Mouse (Mus musculus) embryo, embryonic 9.5 days (tissue): ENCODE data around the gene Zfp784.
A peak's percentile ranks its signal among the peaks of the same experiment; 100 is the strongest.

ENCODE experiments used
- DNase-seq: peaks from one replicate; pipeline ENCODE4 v3.0.0-alpha.2; 2017; ENCODE audit errors: extremely low spot score

Zfp784 gene

GRCm38 (mm10) chr7:5057804-5058203 lies 19.6 kb upstream of the Zfp784 start:
- DNase-seq: no peak

DNA sequence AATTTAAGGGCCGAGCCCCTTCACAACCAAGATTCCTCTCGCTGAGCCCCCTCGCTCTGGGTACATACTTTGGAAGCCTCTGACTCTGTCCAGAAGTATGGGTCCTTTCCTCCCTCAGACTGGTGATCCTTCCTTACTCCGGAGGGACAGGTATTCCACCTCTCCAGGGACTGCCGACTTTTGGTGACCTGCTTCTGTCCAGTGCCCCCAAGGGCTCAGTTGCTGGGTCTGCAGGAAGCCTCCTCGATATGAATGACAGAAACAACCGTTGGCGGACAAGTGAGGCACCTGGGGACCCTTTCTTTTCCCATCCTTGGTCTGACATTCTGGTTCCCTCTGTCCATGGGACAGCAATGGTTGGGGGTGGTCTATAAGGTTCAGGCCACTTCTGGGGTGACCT lies 19.1 kb upstream of the Zfp784 start:
- DNase-seq: no peak

- DNase-seq: no peak
Measured at GRCm38 (mm10) chr7:5056651-5057263, 18.5 kb upstream of the Zfp784 start.

DNA sequence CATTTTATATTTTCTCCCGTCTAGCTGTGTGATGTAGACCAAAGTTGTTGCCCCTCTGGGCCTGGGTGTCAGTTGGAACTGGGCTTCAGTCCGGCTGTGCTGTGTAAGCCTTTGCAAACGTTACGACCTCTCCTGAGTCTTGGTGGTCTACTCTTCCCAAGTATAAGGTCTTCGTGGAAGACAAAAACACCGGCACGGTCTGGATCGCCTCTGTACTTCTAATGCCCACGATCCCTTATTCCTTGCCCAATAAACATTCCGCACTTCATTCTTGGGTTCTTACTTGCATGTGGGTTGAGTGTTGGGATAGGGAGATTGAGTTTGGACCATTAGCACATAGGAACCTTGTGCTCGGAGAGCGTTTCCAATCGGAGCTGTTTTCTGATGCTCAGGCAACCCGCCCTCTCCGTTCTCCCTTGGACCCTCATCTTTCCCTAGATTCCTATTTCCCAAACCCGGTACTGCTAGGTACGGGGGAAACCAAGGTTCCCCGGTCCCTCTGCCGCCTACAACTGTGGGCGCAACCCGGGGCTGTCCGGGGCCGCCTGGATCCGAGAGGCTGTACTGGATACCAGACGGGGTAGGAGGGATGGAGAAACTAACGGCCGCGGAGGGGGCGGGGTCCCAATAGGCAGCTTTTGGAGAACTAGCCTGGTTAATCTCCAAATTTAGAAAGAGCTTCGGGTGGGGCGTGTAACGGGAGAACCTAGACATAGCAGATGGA lies 15.4 kb upstream of the Zfp784 start:
- no peak for DNase-seq

GRCm38 (mm10) chr7:5052931-5053343 lies 14.7 kb upstream of the Zfp784 start:
- DNase-seq: no peak

DNA sequence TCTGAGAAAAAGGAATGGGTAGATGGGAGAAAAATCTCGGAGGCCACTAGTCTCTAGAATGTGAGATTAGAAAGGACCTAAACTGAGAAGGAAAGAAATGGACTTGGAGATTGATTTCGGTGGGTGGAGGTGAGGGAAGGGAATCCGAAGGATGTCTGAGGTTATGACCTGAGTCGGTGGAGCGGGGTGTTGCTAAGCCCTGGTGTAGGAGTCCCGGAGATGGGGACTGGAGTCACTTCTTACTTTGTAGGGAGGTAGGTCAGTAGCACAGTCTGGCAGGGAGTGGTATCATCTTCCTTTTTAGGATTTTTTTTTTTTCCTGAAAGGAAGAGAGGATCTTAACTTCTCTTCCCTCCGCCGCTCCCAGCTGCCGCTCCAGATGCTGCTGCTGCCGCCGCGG lies 14.2 kb upstream of the Zfp784 start:
- no peak for DNase-seq

- DNase-seq: peak; percentile 87
Measured at GRCm38 (mm10) chr7:5051193-5052192, 13.2 kb upstream of the Zfp784 start, which contains the start of gene Zfp580. TSS of gene Zfp580 (plus strand) at chr7:5051538.

- DNase-seq: no peak
Measured at GRCm38 (mm10) chr7:5047313-5047712, 9.1 kb upstream of the Zfp784 start.

DNA sequence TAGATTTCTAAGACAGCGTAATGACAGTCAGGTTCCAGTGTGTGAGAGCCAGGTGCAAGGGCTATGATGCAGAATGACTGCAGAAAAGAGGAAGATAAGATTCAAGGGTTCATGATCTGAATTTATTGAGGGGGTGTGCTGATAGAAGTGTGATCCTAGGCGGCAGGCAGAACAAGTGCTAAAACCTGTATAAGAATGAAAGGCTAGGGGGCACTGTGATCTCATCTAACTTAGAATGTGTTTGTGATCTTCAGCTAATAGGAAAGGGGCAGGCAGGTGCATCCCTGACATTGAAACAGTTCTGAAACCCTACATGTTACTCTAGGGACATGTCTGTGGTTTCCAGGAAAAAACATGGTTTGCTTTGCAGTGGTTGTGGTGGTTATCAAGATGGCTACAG lies 7.9 kb upstream of the Zfp784 start:
- DNase-seq: no peak

- no peak for DNase-seq
Measured at GRCm38 (mm10) chr7:5044981-5045380, 6.7 kb upstream of the Zfp784 start.

- no peak for DNase-seq
Measured at GRCm38 (mm10) chr7:5038940-5039339, 694 bp upstream of the Zfp784 start.

DNA sequence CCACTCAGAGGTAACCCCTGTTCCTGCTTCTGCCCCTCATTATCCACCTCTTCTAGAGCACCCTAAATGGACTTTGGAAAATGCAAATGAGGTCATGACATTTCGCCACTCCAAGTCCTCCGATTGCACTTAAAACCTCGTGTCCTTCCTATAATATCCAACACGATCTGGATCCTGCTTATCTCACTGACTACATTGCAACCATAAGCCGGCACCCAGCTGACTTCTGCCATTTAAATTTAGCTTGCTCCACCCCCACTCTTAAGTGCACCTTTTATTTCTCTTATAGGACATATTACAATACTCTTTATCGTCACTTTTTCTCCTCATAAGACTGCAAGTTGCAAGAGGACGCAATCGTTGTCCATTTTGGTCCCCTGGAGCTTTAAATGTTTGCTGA lies 779 bp downstream of the Zfp784 start:
- DNase-seq: no peak

GRCm38 (mm10) chr7:5037026-5037425 lies 1.2 kb downstream of the Zfp784 start:
- DNase-seq: no peak

- no peak for DNase-seq
Measured at GRCm38 (mm10) chr7:5036136-5036535, 2.1 kb downstream of the Zfp784 start.

DNA sequence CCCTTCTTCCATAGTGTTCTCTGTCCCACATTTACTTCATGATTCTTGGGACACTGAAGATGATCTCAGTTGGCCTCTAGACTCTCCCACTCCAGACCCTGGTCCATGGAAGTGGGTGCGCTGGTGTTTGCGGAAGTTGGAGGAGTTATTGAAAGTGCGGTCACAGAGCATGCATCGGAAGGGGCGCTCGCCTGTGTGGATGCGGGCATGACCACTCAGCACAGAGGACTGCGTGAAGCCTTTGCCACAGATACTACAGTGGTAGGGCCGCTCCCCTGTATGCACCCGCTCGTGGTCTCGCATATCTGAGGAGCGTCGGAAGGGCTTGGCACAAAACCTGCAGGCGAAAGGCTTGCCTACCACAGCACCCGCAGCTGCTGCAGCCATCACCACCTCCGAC lies 2.6 kb downstream of the Zfp784 start:
- DNase-seq: no peak

DNA sequence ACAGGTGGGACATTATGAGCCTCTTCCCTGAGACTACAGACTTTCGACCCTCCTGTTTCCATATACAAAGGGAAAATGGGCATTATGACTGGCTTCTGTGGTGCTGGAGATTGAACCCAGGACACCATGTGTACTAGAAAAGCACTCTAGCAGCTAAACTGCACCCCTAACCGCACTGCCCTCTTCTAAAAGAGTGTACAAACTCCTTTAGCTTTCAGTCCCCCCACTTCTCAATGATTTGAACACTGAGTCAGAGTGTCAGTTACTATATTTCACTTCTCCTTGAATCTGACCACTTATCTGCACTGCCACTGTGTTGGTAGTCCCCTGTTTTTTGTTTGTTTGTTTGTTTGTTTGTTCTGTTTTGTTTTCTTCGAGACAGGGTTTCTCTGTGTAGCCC lies 4.4 kb downstream of the Zfp784 start, which contains the start of gene 4632433K11Rik:
TSS of gene 4632433K11Rik (plus strand) at position 301 of the 400 bp plus-strand sequence.
- no peak for DNase-seq

DNA sequence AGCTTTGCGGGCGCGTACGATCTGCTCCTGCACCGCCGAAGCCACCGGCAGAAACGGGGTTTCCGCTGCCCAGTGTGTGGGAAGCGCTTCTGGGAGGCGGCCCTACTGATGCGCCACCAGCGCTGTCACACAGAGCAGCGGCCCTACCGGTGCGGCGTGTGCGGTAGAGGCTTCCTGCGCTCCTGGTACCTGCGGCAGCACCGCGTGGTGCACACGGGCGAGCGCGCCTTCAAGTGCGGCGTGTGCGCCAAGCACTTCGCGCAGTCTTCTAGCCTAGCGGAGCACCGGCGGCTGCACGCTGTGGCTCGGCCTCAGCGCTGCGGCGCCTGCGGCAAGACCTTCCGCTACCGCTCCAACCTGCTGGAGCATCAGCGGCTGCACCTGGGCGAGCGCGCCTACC lies 6.8 kb downstream of the Zfp784 start:
- DNase-seq: no peak

DNA sequence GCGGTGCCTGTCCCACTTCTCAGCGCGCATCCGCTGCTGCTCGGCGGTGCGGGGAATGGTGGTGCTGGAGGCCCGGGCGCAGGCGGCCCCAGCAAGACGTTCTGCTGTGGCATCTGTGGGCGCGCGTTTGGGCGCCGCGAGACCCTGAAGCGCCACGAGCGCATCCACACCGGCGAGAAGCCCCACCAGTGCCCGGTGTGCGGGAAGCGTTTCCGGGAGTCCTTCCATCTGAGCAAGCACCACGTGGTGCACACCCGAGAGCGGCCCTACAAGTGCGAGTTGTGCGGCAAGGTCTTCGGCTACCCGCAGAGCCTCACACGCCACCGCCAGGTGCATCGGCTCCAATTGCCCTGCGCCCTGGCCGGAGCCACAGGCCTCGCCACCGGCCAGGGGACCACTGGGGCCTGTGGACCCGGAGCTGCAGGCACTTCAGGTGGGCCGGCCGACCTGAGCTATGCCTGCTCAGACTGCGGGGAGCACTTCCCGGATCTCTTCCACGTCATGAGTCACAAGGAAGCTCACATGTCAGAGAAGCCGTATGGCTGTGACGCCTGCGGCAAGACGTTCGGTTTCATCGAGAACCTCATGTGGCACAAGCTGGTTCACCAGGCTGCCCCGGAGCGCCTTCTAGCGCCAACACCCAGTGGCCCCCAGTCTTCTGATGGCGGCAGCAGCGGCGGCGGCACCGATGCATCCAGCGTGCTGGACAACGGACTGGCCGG lies 7.5 kb downstream of the Zfp784 start:
- DNase-seq: no peak

DNA sequence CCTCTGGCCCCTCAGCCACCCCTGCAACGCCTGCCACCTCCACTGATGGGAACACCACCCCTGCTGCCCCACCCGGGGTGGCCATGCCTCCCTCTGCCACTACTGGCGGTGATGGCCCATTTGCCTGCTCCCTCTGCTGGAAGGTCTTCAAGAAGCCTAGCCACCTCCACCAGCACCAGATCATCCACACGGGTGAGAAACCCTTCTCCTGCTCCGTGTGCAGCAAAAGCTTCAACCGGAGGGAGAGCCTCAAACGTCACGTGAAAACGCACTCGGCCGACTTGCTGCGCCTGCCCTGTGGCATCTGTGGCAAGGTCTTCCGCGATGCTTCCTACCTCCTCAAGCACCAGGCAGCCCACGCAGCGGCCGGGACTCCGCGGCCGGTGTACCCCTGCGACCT lies 8.3 kb downstream of the Zfp784 start:
- DNase-seq: no peak

GRCm38 (mm10) chr7:5029543-5029942 lies 8.7 kb downstream of the Zfp784 start:
- no peak for DNase-seq

DNA sequence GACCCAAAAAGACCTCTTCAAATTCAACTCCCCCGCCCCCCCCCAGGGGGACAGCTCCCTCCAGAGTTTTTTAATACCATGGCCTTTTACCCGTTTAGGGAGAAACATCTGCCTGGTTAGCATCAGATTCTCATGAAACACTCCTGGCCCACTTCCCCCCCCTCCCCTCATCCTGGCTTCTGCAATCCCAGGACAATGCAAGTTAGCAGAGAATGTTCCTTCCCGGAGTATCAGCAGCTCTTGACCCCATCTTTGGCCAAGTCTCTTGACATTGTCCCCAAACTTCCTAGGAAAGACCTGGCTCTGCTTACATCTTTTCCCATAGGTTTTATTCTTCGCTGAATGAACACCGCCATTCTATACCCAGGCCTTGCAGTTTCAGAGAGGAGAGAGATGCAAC lies 17.0 kb downstream of the Zfp784 start:
- DNase-seq: no peak

GRCm38 (mm10) chr7:5020685-5021084 lies 17.6 kb downstream of the Zfp784 start:
- no peak for DNase-seq
